Mouse (Mus musculus) forebrain, embryonic 12.5 days (tissue): Measurements from ENCODE around the gene Gzf1. TPM values are rescaled to one million over a fixed set of nuclear protein-coding genes. Genes with fewer than 3 reads are reported as not detected.
A peak's percentile ranks its signal among the peaks of the same experiment; 100 is the strongest.

ENCODE experiments used
- ATAC-seq: fragments of 200-750 bp; cut with Nextera tagmentation; 2 replicates; pipeline ENCODE4 v1.8.0; 2017; ENCODE audit warnings: moderate TSS enrichment; ENCODE audit not compliant: low FRiP score
- H3K27ac ChIP-seq: fragments of 300-500 bp; sonication (generic); 2 replicates; pipeline ENCODE4 v1.5.1; 2016; ENCODE audit warnings: mild to moderate bottlenecking
- H3K27me3 ChIP-seq: fragments of 300-500 bp; sonication (generic); 2 replicates; pipeline ENCODE4 v1.6.1; 2016; ENCODE audit warnings: mild to moderate bottlenecking
- H3K36me3 ChIP-seq: fragments of 300-500 bp; sonication (generic); replicated peaks from 2 replicates; pipeline ENCODE4 v1.6.1; 2016; ENCODE audit warnings: mild to moderate bottlenecking
- H3K4me1 ChIP-seq: fragments of 300-500 bp; sonication (generic); 2 replicates; pipeline ENCODE4 v1.6.1; 2016
- H3K4me2 ChIP-seq: fragments of 300-500 bp; sonication (generic); 2 replicates; pipeline ENCODE4 v1.6.1; 2016; ENCODE audit warnings: mild to moderate bottlenecking, moderate library complexity
- H3K4me3 ChIP-seq: fragments of 300-500 bp; sonication (generic); replicated peaks from 2 replicates; pipeline ENCODE4 v1.5.1; 2016; ENCODE audit warnings: mild to moderate bottlenecking
- H3K9ac ChIP-seq: fragments of 300-500 bp; sonication (generic); 2 replicates; pipeline ENCODE4 v1.6.1; 2016; ENCODE audit warnings: mild to moderate bottlenecking
- H3K9me3 ChIP-seq: fragments of 300-500 bp; sonication (generic); 2 replicates; pipeline ENCODE4 v1.6.1; 2016
- WGBS: fragments of 180-500 bp; shearing (Covaris S2); methylation state at CpG from one replicate; pipeline ENCODE4 v1.1.7; 2016; 5-methylcytosine and 5-hydroxymethylcytosine counted together
- polyA plus RNA-seq: library from polyadenylated mRNA; unstranded; fragments of >200 nt; fragmentation: Nextera tagmentation; extraction: Ambion mirVana; gene quantifications from 2 replicates; pipeline ENCODE4 v1.2.1, GENCODE M21; 2016

The Gzf1 gene
- polyA plus RNA-seq, 1 experiment from 2014 or later, result 22.8 TPM

DNA sequence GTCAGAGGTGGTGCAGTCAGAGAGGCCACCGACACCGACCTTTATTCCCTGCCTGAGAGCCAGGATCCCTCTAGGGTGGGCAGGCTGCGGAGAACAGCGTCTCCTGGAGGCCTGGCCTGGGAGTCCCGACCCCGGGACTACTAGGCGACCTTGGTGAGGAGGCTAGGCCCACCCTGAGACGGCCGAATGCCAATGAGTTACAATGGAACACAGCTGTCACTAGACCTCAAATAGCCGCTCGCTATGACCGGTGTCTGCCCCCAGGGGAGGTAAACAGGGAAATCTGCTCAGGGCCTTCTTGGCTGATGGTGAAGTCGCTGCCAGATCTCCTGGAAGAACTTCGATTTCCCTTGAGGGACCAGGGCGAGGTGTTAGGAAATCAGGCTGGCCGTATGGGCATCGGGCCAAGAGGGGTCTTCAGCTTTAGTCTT, 653 bp downstream of the Gzf1 start:
- Histone ChIP-seq H3K4me1 (peaks cover 50% of the 10 kb centered on the region), H3K9me3 (no peaks in the 10 kb centered on the region), H3K27ac (peak overlapping the region; percentile 93), H3K4me3 (peak overlapping the region; percentile 68), H3K4me2 (peak overlapping the region; percentile 67), H3K9ac (peak overlapping the region; percentile 78), H3K36me3 (peaks cover 33% of the 10 kb centered on the region), H3K27me3 (no peaks in the 10 kb centered on the region)
- peak; percentile 59 for ATAC-seq
- 12% methylated on average over 17 of the region's 17 CpGs for WGBS

DNA sequence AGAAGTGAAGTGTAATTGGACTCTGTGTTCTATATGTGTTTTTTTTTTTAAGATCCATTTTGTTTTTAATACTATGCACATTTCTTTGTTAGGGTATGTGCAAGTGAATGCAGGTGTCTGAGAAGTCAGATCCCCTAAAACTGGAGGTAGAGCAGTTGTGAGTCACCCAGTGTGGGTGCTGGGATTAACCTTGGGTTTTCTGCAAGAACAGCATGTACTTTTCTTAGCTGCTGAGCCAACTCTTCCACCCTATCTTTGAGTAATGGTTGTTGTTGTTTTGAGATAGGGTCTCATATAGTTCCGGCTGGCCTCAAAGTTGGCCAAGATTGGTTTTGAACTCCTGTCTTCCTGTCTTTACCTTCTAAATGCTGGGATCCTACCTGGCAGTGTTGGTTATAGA, 2.2 kb downstream of the Gzf1 start:
- 88% methylated on average over 1 of the region's 1 CpGs for WGBS
- H3K36me3 ChIP-seq, result peaks cover 38% of the 10 kb centered on the region
- H3K4me1 ChIP-seq, result peaks cover 37% of the 10 kb centered on the region

DNA sequence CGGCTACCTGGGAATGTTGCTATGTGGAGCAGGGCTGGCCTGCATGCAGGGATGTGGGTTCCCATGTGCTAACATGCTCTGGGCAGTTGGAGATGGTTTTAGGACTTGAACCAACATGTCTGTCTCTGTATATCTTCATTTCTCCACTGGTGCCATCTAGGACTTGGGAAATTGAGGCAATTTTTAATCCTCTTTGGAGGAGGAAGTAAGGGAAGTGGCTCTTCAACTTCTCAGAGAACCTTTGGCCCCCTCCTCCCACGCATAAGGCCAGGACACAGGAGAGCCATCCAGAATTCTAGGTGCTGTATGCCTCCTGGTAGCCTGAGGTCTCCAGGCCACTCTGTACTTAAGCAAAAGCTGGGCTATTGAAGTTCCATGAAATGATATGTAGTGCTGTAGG, 4.1 kb downstream of the Gzf1 start:
- Histone ChIP-seq H3K9ac (no peak overlapping the region), H3K4me2 (no peak overlapping the region), H3K36me3 (peaks cover 55% of the 10 kb centered on the region), H3K27ac (no peak overlapping the region), H3K4me3 (no peak overlapping the region), H3K4me1 (peaks cover 17% of the 10 kb centered on the region), H3K27me3 (no peaks in the 10 kb centered on the region), H3K9me3 (no peaks in the 10 kb centered on the region)
- 94% methylated on average over 2 of the region's 2 CpGs for WGBS
- no peak for ATAC-seq

More for the DNA sequence above, 2.2 kb downstream of the Gzf1 start:
- ATAC-seq, result no peak
- Histone ChIP-seq H3K9ac (no peak overlapping the region), H3K27ac (no peak overlapping the region), H3K27me3 (no peaks in the 10 kb centered on the region), H3K4me3 (no peak overlapping the region), H3K4me2 (no peak overlapping the region), H3K9me3 (no peaks in the 10 kb centered on the region)

DNA sequence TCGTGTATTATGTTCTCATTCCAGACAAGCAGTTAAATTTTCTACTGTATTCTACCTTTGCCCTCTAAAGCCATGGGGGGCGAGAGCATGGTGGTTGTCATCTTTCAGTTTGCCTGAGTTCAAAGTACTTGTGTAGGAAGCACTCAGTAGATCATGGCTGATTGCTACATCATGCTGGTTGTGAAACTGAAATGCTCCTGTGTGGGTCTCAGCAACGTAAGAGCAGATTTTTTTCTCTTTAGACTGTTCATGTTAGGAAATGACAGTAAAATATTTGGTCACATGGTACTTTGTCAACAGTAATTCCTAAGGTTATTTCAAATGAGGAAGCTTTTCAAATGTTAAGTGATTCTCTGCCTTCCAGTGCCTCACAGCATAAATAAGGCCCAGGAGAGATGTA, 4.9 kb downstream of the Gzf1 start:
- H3K4me3 ChIP-seq, result no peak overlapping the region
- H3K9ac ChIP-seq, result no peak overlapping the region
- peaks cover 11% of the 10 kb centered on the region for H3K4me1 ChIP-seq
- H3K4me2 ChIP-seq, result no peak overlapping the region
- no peak for ATAC-seq
- no peaks in the 10 kb centered on the region for H3K27me3 ChIP-seq
- no peak overlapping the region for H3K27ac ChIP-seq
- no peaks in the 10 kb centered on the region for H3K9me3 ChIP-seq
- H3K36me3 ChIP-seq, result peaks cover 63% of the 10 kb centered on the region
- 91% methylated on average over 3 of the region's 3 CpGs for WGBS

DNA sequence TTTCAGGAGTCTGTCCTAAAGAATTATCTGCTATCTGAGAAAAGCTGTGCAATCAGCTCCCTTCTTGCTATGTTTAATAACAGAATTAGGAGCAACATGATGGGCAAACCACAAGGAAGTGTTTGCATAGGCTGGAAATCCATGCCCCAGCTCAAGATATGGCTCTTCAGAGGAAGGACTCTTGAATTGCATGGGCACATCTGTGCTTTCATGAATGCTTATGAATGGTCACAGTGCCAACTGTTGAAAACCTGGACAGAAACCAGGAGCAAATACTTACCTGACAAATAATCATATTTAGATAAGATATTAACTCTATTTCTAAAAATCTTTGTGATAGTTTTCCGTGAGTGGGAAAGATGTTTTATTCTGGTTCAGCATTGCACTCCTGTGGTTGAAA, 6.0 kb downstream of the Gzf1 start:
- H3K4me3 ChIP-seq, result no peak overlapping the region
- H3K4me1 ChIP-seq, result peaks cover 7% of the 10 kb centered on the region
- H3K9ac ChIP-seq, result no peak overlapping the region
- H3K27ac ChIP-seq, result no peak overlapping the region
- ATAC-seq, result no peak
- no peak overlapping the region for H3K4me2 ChIP-seq
- WGBS, result 95% methylated on average over 1 of the region's 1 CpGs
- peaks cover 74% of the 10 kb centered on the region for H3K36me3 ChIP-seq
- no peaks in the 10 kb centered on the region for H3K9me3 ChIP-seq
- H3K27me3 ChIP-seq, result no peaks in the 10 kb centered on the region

DNA sequence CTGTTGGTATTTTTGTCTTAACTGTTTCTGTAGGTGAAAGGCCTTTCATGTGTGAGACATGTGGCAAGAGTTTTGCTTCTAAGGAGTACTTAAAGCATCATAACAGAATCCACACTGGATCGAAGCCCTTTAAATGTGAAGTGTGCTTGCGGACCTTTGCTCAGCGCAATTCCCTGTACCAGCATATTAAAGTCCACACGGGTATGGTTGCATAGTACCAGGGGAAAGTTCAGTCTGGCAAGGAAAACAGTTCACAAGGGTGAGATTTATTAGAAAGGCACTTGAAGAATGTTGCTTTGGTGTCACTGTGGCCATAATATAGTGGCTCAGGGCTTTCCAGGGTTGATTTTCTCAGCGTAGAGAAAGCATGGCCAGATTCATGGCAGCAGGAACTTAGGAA, 7.1 kb downstream of the Gzf1 start:
- Histone ChIP-seq H3K9me3 (no peaks in the 10 kb centered on the region), H3K4me2 (no peak overlapping the region), H3K4me3 (no peak overlapping the region), H3K36me3 (peaks cover 83% of the 10 kb centered on the region), H3K27me3 (no peaks in the 10 kb centered on the region), H3K9ac (no peak overlapping the region), H3K4me1 (no peaks in the 10 kb centered on the region; the same call in 1 of the 2 replicates), H3K27ac (no peak overlapping the region)
- 95% methylated on average over 5 of the region's 5 CpGs for WGBS
- no peak for ATAC-seq

DNA sequence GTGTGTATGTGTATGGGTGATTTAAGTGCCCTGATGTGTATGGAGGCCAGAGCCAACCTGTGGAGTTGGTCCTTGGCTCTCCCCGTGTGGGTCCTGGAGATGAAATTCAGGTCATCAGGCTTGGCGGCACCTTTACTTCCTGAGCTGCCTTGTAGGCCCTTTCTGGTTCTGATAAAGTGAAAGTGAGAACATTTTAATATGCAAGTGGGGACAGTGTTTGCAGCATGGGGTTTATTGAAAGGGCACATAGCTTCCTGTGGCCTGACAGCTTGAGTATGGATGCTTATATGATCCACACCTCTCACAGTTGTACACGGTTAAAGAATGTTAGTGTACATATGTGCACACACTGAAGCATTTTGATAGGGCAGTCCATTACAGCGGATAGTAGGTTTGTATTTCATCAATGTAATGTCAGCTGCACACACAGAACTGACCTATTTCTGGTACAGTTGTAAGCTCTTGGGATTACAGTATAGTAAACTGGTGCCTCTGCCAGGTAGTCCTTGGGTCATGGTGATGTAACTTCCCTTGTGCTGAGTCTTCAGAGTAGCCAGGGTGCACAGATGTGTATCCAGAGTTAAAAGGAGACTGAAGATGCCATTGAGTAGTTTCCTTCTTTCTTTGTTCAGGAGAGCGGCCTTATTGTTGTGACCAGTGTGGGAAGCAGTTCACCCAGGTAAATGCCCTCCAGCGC, 8.8 kb downstream of the Gzf1 start:
- H3K27ac ChIP-seq, result no peak overlapping the region
- ATAC-seq, result no peak
- peaks cover 81% of the 10 kb centered on the region for H3K36me3 ChIP-seq
- no peaks in the 10 kb centered on the region for H3K9me3 ChIP-seq
- H3K27me3 ChIP-seq, result no peaks in the 10 kb centered on the region
- 92% methylated on average over 6 of the region's 6 CpGs for whole genome bisulfite sequencing
- H3K4me1 ChIP-seq, result no peaks in the 10 kb centered on the region; the same call in 1 of the 2 replicates
- no peak overlapping the region for H3K9ac ChIP-seq
- no peak overlapping the region for H3K4me2 ChIP-seq
- H3K4me3 ChIP-seq, result no peak overlapping the region

DNA sequence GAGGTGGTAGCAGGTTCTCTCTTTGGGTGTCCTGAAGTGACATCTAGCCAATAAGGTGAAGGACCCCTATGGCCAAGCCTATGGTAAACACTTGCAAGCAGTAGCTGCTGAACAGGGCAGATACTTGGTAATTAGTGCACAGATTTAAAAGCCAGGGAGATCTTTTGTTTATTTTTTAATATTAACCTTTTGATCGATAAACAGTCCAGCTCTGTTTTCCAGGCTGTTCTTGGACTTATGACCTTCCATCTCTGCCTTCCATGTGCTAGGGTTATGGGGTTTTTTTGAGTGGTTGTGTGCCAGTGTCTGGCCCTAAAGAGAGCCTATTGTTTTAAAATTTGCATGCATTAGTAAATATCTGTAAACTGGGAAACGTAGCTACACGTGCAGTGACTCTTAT, 9.5 kb downstream of the Gzf1 start:
- no peaks in the 10 kb centered on the region for H3K9me3 ChIP-seq
- H3K9ac ChIP-seq, result no peak overlapping the region
- WGBS, result 94% methylated on average over 3 of the region's 3 CpGs
- no peak; the same call in 1 of the 2 replicates for ATAC-seq
- no peak overlapping the region for H3K27ac ChIP-seq
- no peaks in the 10 kb centered on the region for H3K27me3 ChIP-seq
- H3K36me3 ChIP-seq, result peaks cover 81% of the 10 kb centered on the region
- H3K4me1 ChIP-seq, result no peaks in the 10 kb centered on the region; the same call in 1 of the 2 replicates
- no peak overlapping the region for H3K4me3 ChIP-seq
- H3K4me2 ChIP-seq, result no peak overlapping the region

DNA sequence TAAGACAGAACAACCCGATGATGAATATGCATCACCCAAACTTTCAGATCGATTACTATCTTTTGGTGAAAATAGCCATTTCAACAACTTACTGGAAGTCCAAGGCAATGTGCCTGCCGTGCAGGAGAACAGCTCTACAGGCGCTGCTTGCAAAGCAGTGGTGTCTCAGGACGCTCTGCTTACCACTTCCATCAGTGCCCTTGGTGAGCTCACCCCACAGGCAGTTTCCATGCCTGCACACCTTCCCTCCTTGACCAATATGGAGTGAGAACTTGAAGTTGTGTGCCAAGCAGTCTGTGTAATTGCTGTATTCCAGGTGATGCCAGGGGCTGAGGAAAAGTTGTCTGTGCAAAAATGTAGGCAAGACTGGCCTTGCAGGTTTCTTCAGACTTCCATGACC, 10.0 kb downstream of the Gzf1 start:
- no peaks in the 10 kb centered on the region for H3K9me3 ChIP-seq

DNA sequence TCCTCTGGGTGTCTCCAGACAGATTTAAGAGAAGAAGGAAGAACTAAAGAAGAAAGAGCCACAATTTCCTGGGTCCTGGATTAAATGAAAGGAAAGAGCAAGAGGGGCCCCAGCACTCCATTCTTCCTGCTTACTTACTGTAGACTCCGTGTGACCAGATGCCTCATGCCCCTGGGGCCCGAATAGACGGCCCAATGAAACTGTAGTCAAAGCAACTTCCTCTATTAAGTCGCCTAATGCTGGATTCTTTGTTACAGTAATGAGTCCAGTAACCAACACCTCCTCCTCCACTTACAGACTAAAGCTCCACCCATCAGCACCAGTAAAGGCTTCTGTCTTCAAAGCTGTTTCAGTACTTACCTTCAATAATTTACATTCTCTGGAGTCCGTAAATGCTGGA, 17.7 kb downstream of the Gzf1 start:
- 80% methylated on average over 5 of the region's 5 CpGs for WGBS
- Histone ChIP-seq H3K27me3 (no peaks in the 10 kb centered on the region), H3K9me3 (no peaks in the 10 kb centered on the region), H3K4me3 (no peak overlapping the region), H3K9ac (no peak overlapping the region), H3K4me2 (no peak overlapping the region), H3K27ac (no peak overlapping the region), H3K36me3 (peaks cover 49% of the 10 kb centered on the region), H3K4me1 (no peaks in the 10 kb centered on the region)
- ATAC-seq, result no peak

More for the DNA sequence above, 10.0 kb downstream of the Gzf1 start:
- Histone ChIP-seq H3K4me2 (no peak overlapping the region), H3K9ac (no peak overlapping the region), H3K27me3 (no peaks in the 10 kb centered on the region), H3K4me1 (no peaks in the 10 kb centered on the region), H3K4me3 (no peak overlapping the region), H3K27ac (no peak overlapping the region), H3K36me3 (peaks cover 86% of the 10 kb centered on the region)
- ATAC-seq, result no peak
- 95% methylated on average over 5 of the region's 5 CpGs for WGBS

DNA sequence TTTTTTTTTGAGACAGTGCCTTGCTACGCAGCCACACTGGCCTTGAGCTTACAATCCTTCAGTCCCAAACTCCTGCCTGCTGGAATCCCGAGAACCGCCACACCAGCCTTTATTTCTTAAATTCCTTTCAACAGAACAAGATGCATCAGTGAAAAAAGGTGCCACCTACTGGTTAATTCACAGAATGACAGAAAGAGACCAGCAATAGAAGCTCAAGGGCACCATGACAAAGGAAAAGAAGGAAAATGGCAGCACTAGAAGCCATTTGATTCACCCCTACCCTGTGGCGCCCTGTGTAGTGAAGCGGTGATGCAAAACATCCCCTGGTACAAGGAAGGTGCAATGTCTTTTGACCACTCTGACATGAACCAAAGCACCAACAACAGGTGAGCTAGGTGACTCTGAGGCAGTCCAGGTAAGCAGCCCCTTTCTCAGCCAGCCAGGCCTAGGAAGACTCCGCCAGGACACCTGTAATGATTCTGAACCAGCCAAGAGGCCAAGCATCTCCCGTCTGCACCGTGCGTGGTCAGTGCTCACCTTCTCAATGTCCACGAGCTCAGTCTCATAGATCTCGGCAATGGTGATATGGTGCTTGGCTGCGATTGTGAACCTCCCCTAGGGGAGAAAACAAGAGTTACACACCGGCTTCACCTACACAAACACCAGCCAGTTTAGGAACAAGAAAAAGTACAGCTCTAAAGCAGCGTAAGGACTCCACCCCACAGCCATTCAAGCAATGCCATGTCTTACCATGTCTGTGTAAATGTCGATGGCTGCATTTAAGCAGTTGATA, 25.8 kb downstream of the Gzf1 start:
- ATAC-seq, result peak; percentile 65; the same call in 1 of the 2 replicates
- H3K27ac ChIP-seq, result no peak overlapping the region
- WGBS, result 74% methylated on average over 15 of the region's 15 CpGs
- no peaks in the 10 kb centered on the region for H3K4me1 ChIP-seq
- no peak overlapping the region for H3K9ac ChIP-seq
- H3K4me2 ChIP-seq, result no peak overlapping the region
- H3K9me3 ChIP-seq, result no peaks in the 10 kb centered on the region
- H3K4me3 ChIP-seq, result no peak overlapping the region
- peaks cover 21% of the 10 kb centered on the region; the same call in 1 of the 2 replicates for H3K36me3 ChIP-seq
- no peaks in the 10 kb centered on the region for H3K27me3 ChIP-seq

DNA sequence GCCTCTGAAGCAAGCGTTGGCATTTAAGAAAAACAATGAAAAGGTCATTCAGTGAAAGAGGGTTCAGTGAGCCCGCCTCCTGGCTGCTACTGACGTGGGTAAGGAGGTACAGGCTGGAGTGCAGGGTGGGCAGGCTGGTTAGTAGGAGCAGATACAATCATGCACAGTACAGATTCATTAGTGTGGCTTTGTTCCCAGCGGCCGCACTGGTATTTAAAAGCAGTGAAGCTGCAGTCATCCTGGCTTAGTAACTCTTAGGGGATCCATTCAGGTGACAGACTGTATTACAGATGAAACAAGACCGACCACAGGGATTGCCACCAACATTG, 26.3 kb downstream of the Gzf1 start:
- H3K36me3 ChIP-seq, result peaks cover 25% of the 10 kb centered on the region; the same call in 1 of the 2 replicates
- no peaks in the 10 kb centered on the region for H3K9me3 ChIP-seq
- 50% methylated on average over 6 of the region's 6 CpGs for WGBS
- no peak overlapping the region for H3K27ac ChIP-seq
- no peak overlapping the region for H3K4me2 ChIP-seq
- H3K9ac ChIP-seq, result no peak overlapping the region
- ATAC-seq, result no peak; the same call in 1 of the 2 replicates
- no peak overlapping the region for H3K4me3 ChIP-seq
- H3K4me1 ChIP-seq, result no peaks in the 10 kb centered on the region
- H3K27me3 ChIP-seq, result no peaks in the 10 kb centered on the region
